Mouse (Mus musculus): Measurements from ENCODE around the gene Ppp1r32. TPM values are rescaled to one million over a fixed set of nuclear protein-coding genes. Genes with fewer than 3 reads are reported as not detected.

Ppp1r32 gene
- polyA plus RNA-seq, 1 experiment from 2014 or later: not detected

- no peak overlapping the region for H3K4me3 ChIP-seq (ENCODE audit: control insufficient read depth in 1 of 2, insufficient read depth in 1 of 2, low read depth in 1 of 2, low read length in 2 of 2)
- H3K27me3 ChIP-seq (ENCODE audit: control insufficient read depth, insufficient read depth, low read length): peaks cover 67% of the 10 kb centered on the region
- ATAC-seq (ENCODE audit: insufficient number of reproducible peaks, insufficient read depth, low FRiP score, low read depth): peak; percentile 60; the same call in 1 of the 2 replicates
- WGBS: 19% methylated on average over 9 of the region's 9 CpGs
- no peaks in the 10 kb centered on the region for H3K36me3 ChIP-seq (ENCODE audit: control insufficient read depth, insufficient read depth, low read length)
- no peaks in the 10 kb centered on the region for H3K9me3 ChIP-seq (ENCODE audit: control insufficient read depth, low read length)
- no peak overlapping the region for H3K27ac ChIP-seq (replicated peaks in 1 of 2; ENCODE audit: control insufficient read depth in 1 of 2, insufficient read depth in 1 of 2, low read depth in 2 of 2, low read length in 2 of 2)
- peaks cover 4 to 10% of the 10 kb centered on the region in 2 experiments; a peak in 2 of 4 replicates for H3K4me1 ChIP-seq (ENCODE audit: control insufficient read depth in 2 of 2, insufficient read depth in 2 of 2, low read length in 2 of 2)
- no peak overlapping the region for H3K9ac ChIP-seq (ENCODE audit: low read length)
- H3K4me2 ChIP-seq (ENCODE audit: low read length): no peak overlapping the region
These were observed 3.6 kb upstream of the Ppp1r32 start for GRCm38 (mm10) chr19:10486264-10486738.

GRCm38 (mm10) chr19:10479541-10479940 is 3.2 kb downstream of the Ppp1r32 start:
- Histone ChIP-seq H3K4me2 (ENCODE audit: low read length) (no peak overlapping the region), H3K27me3 (ENCODE audit: control insufficient read depth, insufficient read depth, low read length) (peaks cover 60% of the 10 kb centered on the region), H3K9me3 (ENCODE audit: control insufficient read depth, low read length) (no peaks in the 10 kb centered on the region), H3K36me3 (ENCODE audit: control insufficient read depth, insufficient read depth, low read length) (no peaks in the 10 kb centered on the region), H3K4me3 (ENCODE audit: control insufficient read depth in 1 of 2, insufficient read depth in 1 of 2, low read depth in 1 of 2, low read length in 2 of 2) (no peak overlapping the region), H3K9ac (ENCODE audit: low read length) (no peak overlapping the region), H3K27ac (replicated peaks in 1 of 2; ENCODE audit: control insufficient read depth in 1 of 2, insufficient read depth in 1 of 2, low read depth in 2 of 2, low read length in 2 of 2) (no peak overlapping the region), H3K4me1 (ENCODE audit: control insufficient read depth in 2 of 2, insufficient read depth in 2 of 2, low read length in 2 of 2) (peaks cover 4 to 10% of the 10 kb centered on the region in 2 experiments; a peak in 2 of 4 replicates)
- 49% methylated on average over 4 of the region's 4 CpGs for WGBS
- no peak for ATAC-seq (ENCODE audit: insufficient number of reproducible peaks, insufficient read depth, low FRiP score, low read depth)

- no peak for ATAC-seq (ENCODE audit: insufficient number of reproducible peaks, insufficient read depth, low FRiP score, low read depth)
- H3K27me3 ChIP-seq (ENCODE audit: control insufficient read depth, insufficient read depth, low read length): peaks cover 46% of the 10 kb centered on the region
- 28% methylated on average over 6 of the region's 6 CpGs for WGBS
These were observed 8.9 kb downstream of the Ppp1r32 start for GRCm38 (mm10) chr19:10473779-10474178.

GRCm38 (mm10) chr19:10472958-10473357 is 9.8 kb downstream of the Ppp1r32 start:
- H3K4me1 ChIP-seq (ENCODE audit: control insufficient read depth in 2 of 2, insufficient read depth in 2 of 2, low read length in 2 of 2): peaks cover 0 to 2% of the 10 kb centered on the region in 2 experiments; a peak in 1 of 4 replicates
- H3K36me3 ChIP-seq (ENCODE audit: control insufficient read depth, insufficient read depth, low read length): no peaks in the 10 kb centered on the region
- no peak overlapping the region for H3K27ac ChIP-seq (replicated peaks in 1 of 2; ENCODE audit: control insufficient read depth in 1 of 2, insufficient read depth in 1 of 2, low read depth in 2 of 2, low read length in 2 of 2)
- WGBS: 56% methylated on average over 3 of the region's 3 CpGs
- no peak overlapping the region for H3K9ac ChIP-seq (ENCODE audit: low read length)
- no peaks in the 10 kb centered on the region for H3K9me3 ChIP-seq (ENCODE audit: control insufficient read depth, low read length)
- peaks cover 40% of the 10 kb centered on the region for H3K27me3 ChIP-seq (ENCODE audit: control insufficient read depth, insufficient read depth, low read length)
- ATAC-seq (ENCODE audit: insufficient number of reproducible peaks, insufficient read depth, low FRiP score, low read depth): no peak
- no peak overlapping the region for H3K4me3 ChIP-seq (ENCODE audit: control insufficient read depth in 1 of 2, insufficient read depth in 1 of 2, low read depth in 1 of 2, low read length in 2 of 2)
- H3K4me2 ChIP-seq (ENCODE audit: low read length): no peak overlapping the region

More at GRCm38 (mm10) chr19:10473779-10474178, 8.9 kb downstream of the Ppp1r32 start:
- Histone ChIP-seq H3K4me1 (ENCODE audit: control insufficient read depth in 2 of 2, insufficient read depth in 2 of 2, low read length in 2 of 2) (peaks cover 0 to 2% of the 10 kb centered on the region in 2 experiments; a peak in 1 of 4 replicates), H3K9me3 (ENCODE audit: control insufficient read depth, low read length) (no peaks in the 10 kb centered on the region), H3K27ac (replicated peaks in 1 of 2; ENCODE audit: control insufficient read depth in 1 of 2, insufficient read depth in 1 of 2, low read depth in 2 of 2, low read length in 2 of 2) (no peak overlapping the region), H3K4me2 (ENCODE audit: low read length) (no peak overlapping the region), H3K9ac (ENCODE audit: low read length) (no peak overlapping the region), H3K4me3 (ENCODE audit: control insufficient read depth in 1 of 2, insufficient read depth in 1 of 2, low read depth in 1 of 2, low read length in 2 of 2) (no peak overlapping the region), H3K36me3 (ENCODE audit: control insufficient read depth, insufficient read depth, low read length) (no peaks in the 10 kb centered on the region)

GRCm38 (mm10) chr19:10469171-10469658 is 13.5 kb downstream of the Ppp1r32 start:
- ATAC-seq (ENCODE audit: insufficient number of reproducible peaks, insufficient read depth, low FRiP score, low read depth): no peak
- H3K9me3 ChIP-seq (ENCODE audit: control insufficient read depth, low read length): no peaks in the 10 kb centered on the region
- WGBS: 28% methylated on average over 8 of the region's 8 CpGs
- H3K36me3 ChIP-seq (ENCODE audit: control insufficient read depth, insufficient read depth, low read length): no peaks in the 10 kb centered on the region
- peaks cover 40% of the 10 kb centered on the region for H3K27me3 ChIP-seq (ENCODE audit: control insufficient read depth, insufficient read depth, low read length)
- H3K4me3 ChIP-seq (ENCODE audit: control insufficient read depth in 1 of 2, insufficient read depth in 1 of 2, low read depth in 1 of 2, low read length in 2 of 2): no peak overlapping the region
- H3K4me1 ChIP-seq (ENCODE audit: control insufficient read depth in 2 of 2, insufficient read depth in 2 of 2, low read length in 2 of 2): peaks cover 0 to 2% of the 10 kb centered on the region in 2 experiments; a peak in 1 of 4 replicates
- no peak overlapping the region for H3K4me2 ChIP-seq (ENCODE audit: low read length)
- no peak overlapping the region for H3K27ac ChIP-seq (replicated peaks in 1 of 2; ENCODE audit: control insufficient read depth in 1 of 2, insufficient read depth in 1 of 2, low read depth in 2 of 2, low read length in 2 of 2)
- H3K9ac ChIP-seq (ENCODE audit: low read length): no peak overlapping the region

- H3K4me3 ChIP-seq (ENCODE audit: control insufficient read depth in 1 of 2, insufficient read depth in 1 of 2, low read depth in 1 of 2, low read length in 2 of 2): no peak overlapping the region
- H3K4me2 ChIP-seq (ENCODE audit: low read length): no peak overlapping the region
- H3K9me3 ChIP-seq (ENCODE audit: control insufficient read depth, low read length): no peaks in the 10 kb centered on the region
- no peak for ATAC-seq (ENCODE audit: insufficient number of reproducible peaks, insufficient read depth, low FRiP score, low read depth)
- peaks cover 74% of the 10 kb centered on the region for H3K27me3 ChIP-seq (ENCODE audit: control insufficient read depth, insufficient read depth, low read length)
- H3K27ac ChIP-seq (replicated peaks in 1 of 2; ENCODE audit: control insufficient read depth in 1 of 2, insufficient read depth in 1 of 2, low read depth in 2 of 2, low read length in 2 of 2): no peak overlapping the region
- H3K9ac ChIP-seq (ENCODE audit: low read length): no peak overlapping the region
- no peaks in the 10 kb centered on the region for H3K4me1 ChIP-seq (ENCODE audit: control insufficient read depth in 2 of 2, insufficient read depth in 2 of 2, low read length in 2 of 2)
- H3K36me3 ChIP-seq (ENCODE audit: control insufficient read depth, insufficient read depth, low read length): no peaks in the 10 kb centered on the region
- 45% methylated on average over 4 of the region's 4 CpGs for WGBS
These were observed 18.3 kb downstream of the Ppp1r32 start for GRCm38 (mm10) chr19:10464427-10464826.

- 41% methylated on average over 7 of the region's 7 CpGs for WGBS
- H3K4me1 ChIP-seq (ENCODE audit: control insufficient read depth in 2 of 2, insufficient read depth in 2 of 2, low read length in 2 of 2): peaks cover 6 to 16% of the 10 kb centered on the region in 2 experiments
- H3K36me3 ChIP-seq (ENCODE audit: control insufficient read depth, insufficient read depth, low read length): no peaks in the 10 kb centered on the region
- H3K4me2 ChIP-seq (ENCODE audit: low read length): no peak overlapping the region
- H3K4me3 ChIP-seq (ENCODE audit: control insufficient read depth in 1 of 2, insufficient read depth in 1 of 2, low read depth in 1 of 2, low read length in 2 of 2): no peak overlapping the region
- H3K27ac ChIP-seq (replicated peaks in 1 of 2; ENCODE audit: control insufficient read depth in 1 of 2, insufficient read depth in 1 of 2, low read depth in 2 of 2, low read length in 2 of 2): no peak overlapping the region
- no peak for ATAC-seq (ENCODE audit: insufficient number of reproducible peaks, insufficient read depth, low FRiP score, low read depth)
- peaks cover 90% of the 10 kb centered on the region for H3K27me3 ChIP-seq (ENCODE audit: control insufficient read depth, insufficient read depth, low read length)
- no peaks in the 10 kb centered on the region for H3K9me3 ChIP-seq (ENCODE audit: control insufficient read depth, low read length)
- H3K9ac ChIP-seq (ENCODE audit: low read length): no peak overlapping the region
These were observed 21.1 kb downstream of the Ppp1r32 start for GRCm38 (mm10) chr19:10461584-10461983.

GRCm38 (mm10) chr19:10459907-10460306 is 22.8 kb downstream of the Ppp1r32 start:
- peaks cover 9 to 20% of the 10 kb centered on the region in 2 experiments for H3K4me1 ChIP-seq (ENCODE audit: control insufficient read depth in 2 of 2, insufficient read depth in 2 of 2, low read length in 2 of 2)
- H3K36me3 ChIP-seq (ENCODE audit: control insufficient read depth, insufficient read depth, low read length): no peaks in the 10 kb centered on the region
- no peak for ATAC-seq (ENCODE audit: insufficient number of reproducible peaks, insufficient read depth, low FRiP score, low read depth)
- H3K4me2 ChIP-seq (ENCODE audit: low read length): no peak overlapping the region
- H3K27me3 ChIP-seq (ENCODE audit: control insufficient read depth, insufficient read depth, low read length): peaks cover 95% of the 10 kb centered on the region
- WGBS: 41% methylated on average over 11 of the region's 11 CpGs
- H3K27ac ChIP-seq (replicated peaks in 1 of 2; ENCODE audit: control insufficient read depth in 1 of 2, insufficient read depth in 1 of 2, low read depth in 2 of 2, low read length in 2 of 2): no peak overlapping the region
- H3K4me3 ChIP-seq (ENCODE audit: control insufficient read depth in 1 of 2, insufficient read depth in 1 of 2, low read depth in 1 of 2, low read length in 2 of 2): no peak overlapping the region
- no peak overlapping the region for H3K9ac ChIP-seq (ENCODE audit: low read length)
- no peaks in the 10 kb centered on the region for H3K9me3 ChIP-seq (ENCODE audit: control insufficient read depth, low read length)
